Mouse (Mus musculus): ENCODE measurements around the gene Slc22a1.

Slc22a1 gene

GRCm38 (mm10) chr17:12675646-12676045 lies at the start of gene Slc22a1:
TSS of gene Slc22a1 (minus strand) at chr17:12675829.
- in situ Hi-C loops (cut with MboI, MseI), result no loop called here

GRCm38 (mm10) chr17:12724767-12725744 lies 49.4 kb upstream of the Slc22a1 start:
- in situ Hi-C loops (cut with MboI, MseI), result no loop called here

GRCm38 (mm10) chr17:12723986-12724766 lies 48.5 kb upstream of the Slc22a1 start:
- in situ Hi-C loops (cut with MboI, MseI), result no loop called here

- in situ Hi-C loops (cut with MboI, MseI), result no loop called here
Observed at GRCm38 (mm10) chr17:12722622-12723021, 47.0 kb upstream of the Slc22a1 start.

- in situ Hi-C loops (cut with MboI, MseI), result no loop called here
Observed at GRCm38 (mm10) chr17:12721118-12721886, 45.7 kb upstream of the Slc22a1 start.

GRCm38 (mm10) chr17:12718251-12718650 lies 42.6 kb upstream of the Slc22a1 start:
- in situ Hi-C loops (cut with MboI, MseI), result no loop called here

- in situ Hi-C loops (cut with MboI, MseI), result no loop called here
Observed at GRCm38 (mm10) chr17:12717445-12717844, 41.8 kb upstream of the Slc22a1 start.

GRCm38 (mm10) chr17:12715032-12715431 lies 39.4 kb upstream of the Slc22a1 start:
- in situ Hi-C loops (cut with MboI, MseI), result no loop called here

- in situ Hi-C loops (cut with MboI, MseI), result no loop called here
Observed at GRCm38 (mm10) chr17:12714080-12714561, 38.5 kb upstream of the Slc22a1 start.

- in situ Hi-C loops (cut with MboI, MseI), result no loop called here
Observed at GRCm38 (mm10) chr17:12712993-12713392, 37.4 kb upstream of the Slc22a1 start.

- in situ Hi-C loops (cut with MboI, MseI), result no loop called here
Observed at GRCm38 (mm10) chr17:12712191-12712590, 36.6 kb upstream of the Slc22a1 start.

GRCm38 (mm10) chr17:12710976-12711375 lies 35.3 kb upstream of the Slc22a1 start:
- in situ Hi-C loops (cut with MboI, MseI), result no loop called here

GRCm38 (mm10) chr17:12710050-12710780 lies 34.6 kb upstream of the Slc22a1 start:
- in situ Hi-C loops (cut with MboI, MseI), result no loop called here

GRCm38 (mm10) chr17:12708398-12708797 lies 32.8 kb upstream of the Slc22a1 start:
- in situ Hi-C loops (cut with MboI, MseI), result no loop called here

GRCm38 (mm10) chr17:12706590-12707049 lies 31.0 kb upstream of the Slc22a1 start:
- in situ Hi-C loops (cut with MboI, MseI), result no loop called here

GRCm38 (mm10) chr17:12702901-12703300 lies 27.3 kb upstream of the Slc22a1 start:
- in situ Hi-C loops (cut with MboI, MseI), result no loop called here

GRCm38 (mm10) chr17:12700373-12700772 lies 24.7 kb upstream of the Slc22a1 start:
- in situ Hi-C loops (cut with MboI, MseI), result no loop called here

- in situ Hi-C loops (cut with MboI, MseI), result loop anchor here in 1 of 2 experiments (5.0 kb wide), 1 partner anchor 115 kb away; no protein-coding TSS in a partner anchor
Observed at GRCm38 (mm10) chr17:12691899-12692298, 16.3 kb upstream of the Slc22a1 start.

GRCm38 (mm10) chr17:12689537-12689936 lies 13.9 kb upstream of the Slc22a1 start:
- in situ Hi-C loops (cut with MboI, MseI), result no loop called here

- in situ Hi-C loops (cut with MboI, MseI), result no loop called here
Observed at GRCm38 (mm10) chr17:12688427-12689110, 12.9 kb upstream of the Slc22a1 start.

Measured in T-helper 17 cell (primary cell).